Mouse (Mus musculus): ENCODE data around the gene Cemip.
A peak's percentile ranks its signal among the peaks of the same experiment; 100 is the strongest.

DNA sequence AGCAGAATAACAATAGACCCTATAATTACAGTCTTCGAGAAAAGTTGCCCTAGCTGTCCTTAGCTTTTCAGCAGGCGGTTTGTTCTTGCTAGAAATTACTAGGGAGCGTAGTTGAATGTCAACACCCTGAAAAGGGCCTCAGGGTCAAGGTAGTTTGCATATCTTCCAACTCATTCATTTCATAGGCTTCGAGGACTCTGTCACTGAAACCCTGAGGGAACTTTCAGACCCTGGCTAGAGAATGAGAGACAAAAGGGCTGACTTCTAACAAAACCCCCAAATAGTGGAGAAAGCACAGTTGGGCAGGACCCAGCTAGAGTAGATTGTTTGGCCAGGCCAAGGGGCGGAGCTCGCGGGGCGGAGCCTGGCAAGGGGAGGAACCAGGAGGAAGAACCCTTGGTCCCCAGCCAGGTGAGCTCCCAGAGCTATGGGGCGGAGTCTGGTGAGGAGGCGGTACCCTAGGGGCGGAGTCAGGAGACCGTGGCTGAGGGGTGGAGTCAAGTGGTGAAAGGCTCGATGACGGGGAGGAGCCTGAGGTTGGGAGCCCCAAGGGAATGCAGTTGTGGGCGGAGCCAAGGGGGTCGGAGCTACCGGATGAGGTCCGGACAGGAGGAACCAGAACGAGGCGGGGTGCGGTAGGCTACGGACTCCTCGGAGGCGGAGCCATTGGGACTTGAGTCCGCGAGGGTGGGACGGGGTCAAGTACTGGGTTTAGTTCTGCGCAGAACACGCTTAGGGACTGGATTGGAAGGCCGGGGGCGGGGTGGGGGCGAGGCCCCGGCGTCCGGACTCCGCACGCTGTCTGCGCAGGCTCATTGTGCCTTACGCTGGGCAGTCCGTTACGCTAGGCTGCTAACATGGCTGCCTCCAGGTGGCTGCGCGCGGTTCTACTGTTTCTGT is 194.6 kb downstream of the Cemip start:
- TF ChIP-seq POLR2A (IDR thresholded peaks at IDR 0.05; ENCODE audit: extremely low read depth, insufficient read depth, low read length) (peak; percentile 84), CTCF (IDR thresholded peaks at IDR 0.05; ENCODE audit: low read depth, low read length) (peak; percentile 46)

Data from liver, adult 2 months (tissue).